Mouse (Mus musculus) testis, postnatal 14 days (tissue): Measurements from ENCODE around the gene Rad51b.

ENCODE experiments used
- DNase-seq: peaks from one replicate; pipeline ENCODE4 v3.0.0; 2021; ENCODE audit warnings: low spot score

The Rad51b gene

DNA sequence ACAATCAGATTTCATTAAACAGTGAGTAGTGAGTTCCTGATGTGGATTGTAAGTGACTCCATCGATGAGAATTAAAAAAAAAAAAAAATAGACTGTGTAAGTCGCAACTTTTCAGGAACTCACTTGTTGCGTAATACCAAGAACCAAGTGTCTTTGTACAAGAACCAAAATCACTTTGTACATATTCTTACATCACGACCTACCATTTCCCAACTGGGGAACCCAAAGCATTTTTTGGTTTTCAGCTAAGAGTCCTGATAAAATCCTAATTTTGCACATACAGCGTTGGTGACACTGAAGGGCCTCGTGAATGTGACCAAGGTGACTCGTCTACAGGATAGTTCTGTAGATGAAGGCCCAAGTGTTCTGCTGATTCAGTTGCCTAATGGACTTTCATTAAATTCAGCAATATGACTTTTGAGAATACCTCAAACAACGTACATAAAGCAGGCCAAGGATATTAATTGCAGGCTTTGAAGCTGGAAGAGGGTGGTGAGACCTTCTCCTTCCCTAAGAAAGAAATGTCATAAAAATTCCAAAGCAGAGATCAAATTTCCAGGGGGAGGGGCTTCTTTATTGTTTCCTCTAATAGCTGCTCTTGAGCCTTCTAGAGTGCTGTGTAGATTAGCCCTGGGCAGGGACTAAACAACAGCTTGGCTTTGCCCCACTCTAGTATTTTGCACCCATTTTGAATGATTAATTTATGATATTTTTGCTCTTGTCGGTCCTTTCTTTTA is 316.9 kb downstream of the Rad51b start:
- no peak for DNase-seq

DNA sequence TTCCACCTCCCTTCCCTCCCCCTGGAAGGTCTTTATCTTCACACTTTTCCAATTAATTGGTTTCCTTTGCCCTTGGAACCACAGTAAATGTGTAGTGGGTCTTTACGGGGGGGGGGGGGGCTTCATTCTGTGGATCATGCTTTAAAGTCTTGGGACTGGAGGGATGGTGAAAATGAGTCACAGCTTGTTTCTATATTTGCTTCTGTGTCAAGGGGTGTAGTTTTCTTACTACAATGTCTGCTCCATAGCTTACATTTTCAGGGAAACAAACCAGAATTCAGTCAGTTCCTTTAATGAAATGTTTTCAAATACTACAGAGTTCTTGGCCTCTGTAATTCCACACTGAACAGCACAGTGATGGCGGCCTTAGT is 317.5 kb downstream of the Rad51b start:
- DNase-seq, result no peak

DNA sequence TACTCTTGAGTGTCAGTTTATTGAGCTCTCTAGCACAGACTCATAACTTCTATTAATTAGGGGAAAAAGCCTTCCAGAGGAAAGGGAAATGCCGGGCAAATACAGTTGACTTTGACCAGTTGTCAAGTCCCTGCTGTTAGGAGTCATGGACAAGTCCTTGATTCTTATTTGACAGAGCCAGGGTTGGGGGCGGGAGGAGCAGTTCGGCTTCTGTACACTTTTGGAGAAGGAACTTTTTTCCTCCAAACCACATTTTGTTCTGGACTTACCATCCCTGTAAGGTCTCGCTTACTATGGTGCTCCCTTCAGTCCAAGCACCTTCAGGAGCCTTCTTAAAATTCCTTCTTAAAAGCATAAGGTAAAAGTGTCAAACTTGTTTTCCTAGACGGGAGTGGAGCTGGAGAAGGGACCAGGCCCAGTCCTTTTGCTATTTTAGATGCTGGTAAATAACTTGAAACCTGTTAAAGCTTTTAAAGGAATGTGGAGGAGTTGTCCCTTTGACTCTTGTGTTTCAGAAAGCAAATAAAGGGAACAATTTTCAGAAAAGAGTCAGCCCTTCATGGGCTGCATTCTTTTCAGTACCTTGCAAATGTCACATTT is 318.7 kb downstream of the Rad51b start:
- no peak for DNase-seq

DNA sequence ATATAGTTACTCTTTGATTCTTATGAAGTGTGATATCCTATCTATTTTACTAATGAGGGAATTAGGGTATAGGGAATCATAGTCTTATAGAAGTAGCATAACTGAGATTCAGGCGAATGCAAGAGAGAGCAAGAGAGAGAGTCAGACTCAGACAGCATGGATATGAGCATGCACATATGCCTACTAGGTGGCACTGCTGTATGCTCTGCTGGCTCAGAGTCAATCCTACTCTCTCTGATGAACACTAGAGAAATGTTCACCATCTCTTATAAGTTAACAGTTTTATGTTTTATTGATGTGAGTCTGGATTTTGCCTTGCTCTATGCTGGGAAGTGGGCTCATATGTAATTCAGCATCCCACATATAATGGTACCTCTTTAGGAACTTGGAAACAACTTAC is 321.9 kb downstream of the Rad51b start:
- no peak for DNase-seq

DNA sequence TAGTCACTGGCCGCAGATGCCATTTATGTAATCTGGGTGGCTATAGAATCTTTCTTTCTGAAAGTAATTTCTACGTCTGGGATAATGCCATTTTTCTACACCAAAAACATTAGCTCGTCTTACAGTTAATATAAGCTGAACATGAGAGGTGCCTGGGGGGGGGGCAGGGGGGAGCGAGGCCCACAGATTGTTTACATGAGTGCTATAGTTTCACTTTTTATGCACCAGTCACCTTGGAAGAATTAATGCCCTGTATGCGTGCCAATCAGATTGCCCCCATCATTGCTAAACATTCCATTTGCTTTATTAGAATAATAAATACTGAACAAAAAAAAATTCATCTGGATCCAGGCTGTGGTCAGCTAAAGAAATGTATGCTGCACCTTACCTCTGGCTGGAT is 323.6 kb downstream of the Rad51b start:
- no peak for DNase-seq

DNA sequence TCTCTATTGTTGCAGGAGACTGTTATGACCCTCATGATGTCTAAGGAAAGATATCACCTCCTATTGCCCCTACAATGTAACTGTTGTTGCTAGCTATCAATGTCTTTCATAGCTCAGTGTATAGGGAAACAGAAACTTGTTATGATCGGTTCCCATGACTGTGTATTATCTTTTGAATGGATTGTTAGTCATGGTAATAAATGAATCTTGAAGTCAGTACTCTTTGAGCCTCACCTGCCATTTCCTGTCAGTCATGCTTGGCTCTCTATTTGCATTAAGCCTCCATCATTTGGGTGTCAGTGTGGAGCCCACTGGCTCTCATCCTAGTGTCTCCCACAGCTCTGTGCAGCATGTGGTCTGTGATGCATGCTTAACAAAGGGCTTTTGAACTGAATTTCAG is 326.2 kb downstream of the Rad51b start:
- no peak for DNase-seq

DNA sequence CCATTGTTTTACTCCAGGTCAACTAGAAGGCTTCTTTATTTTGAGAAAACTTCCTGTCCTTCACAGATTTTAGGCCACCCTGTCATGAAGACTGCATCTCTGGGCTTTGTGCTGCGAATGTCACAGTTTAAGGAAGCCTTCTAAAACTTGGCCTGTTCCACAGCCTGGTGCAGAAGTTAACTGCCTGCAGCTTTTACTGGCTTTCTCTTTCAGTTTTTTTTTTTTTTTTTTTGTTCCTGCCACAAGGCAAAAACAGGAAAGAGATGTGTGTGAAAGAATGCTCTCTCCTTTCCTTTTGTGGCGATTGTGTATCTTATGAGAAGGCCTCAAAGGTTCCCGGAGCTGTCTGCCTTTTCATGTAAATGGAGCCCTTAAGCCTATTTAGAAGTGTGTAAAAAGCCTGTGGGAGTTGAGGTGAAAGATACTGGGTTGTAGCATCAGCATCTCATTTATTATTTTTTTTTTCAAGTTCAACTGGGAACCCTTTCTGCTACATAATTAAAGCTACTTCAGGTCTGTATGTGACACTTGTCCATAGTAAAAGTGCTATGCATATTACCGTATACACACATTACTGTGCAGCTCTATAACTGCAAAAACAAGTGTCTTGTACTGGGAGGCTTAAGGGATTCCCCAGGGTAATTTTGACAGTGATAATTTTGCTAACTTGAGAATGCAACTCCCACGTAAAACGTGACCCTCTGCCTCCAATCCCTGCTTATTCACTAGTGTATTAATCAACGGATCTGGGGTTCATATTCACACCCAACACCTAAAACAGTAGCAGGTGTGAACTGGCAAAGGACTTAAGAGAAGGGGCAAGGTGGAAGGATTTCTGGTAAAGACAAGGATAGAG is 328.8 kb downstream of the Rad51b start:
- no peak for DNase-seq

DNA sequence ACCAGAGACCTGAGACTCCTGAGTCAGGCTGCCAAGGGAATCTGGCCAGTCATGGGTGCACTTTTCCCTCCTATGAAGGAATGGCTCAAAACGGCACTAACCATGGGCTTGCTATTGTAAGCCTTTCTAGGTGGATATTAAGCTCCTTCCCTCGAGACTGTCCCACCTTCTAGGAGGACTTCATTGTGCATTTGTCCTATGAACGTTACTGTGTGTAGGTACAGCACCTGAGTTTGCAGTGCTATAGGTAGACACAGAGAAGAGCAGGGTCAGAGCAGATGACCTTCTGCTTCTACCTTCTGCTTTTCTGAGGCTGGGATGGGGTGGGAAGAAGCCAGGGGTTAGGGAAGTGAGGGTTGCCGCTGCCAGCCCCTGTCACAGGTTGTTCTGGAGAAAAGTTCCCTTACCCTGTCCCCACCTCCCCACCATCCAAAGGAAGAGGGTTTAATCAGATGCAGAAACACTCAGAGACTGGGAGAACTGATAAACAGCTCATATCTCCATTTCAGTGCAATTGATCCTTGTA is 329.5 kb downstream of the Rad51b start:
- no peak for DNase-seq

DNA sequence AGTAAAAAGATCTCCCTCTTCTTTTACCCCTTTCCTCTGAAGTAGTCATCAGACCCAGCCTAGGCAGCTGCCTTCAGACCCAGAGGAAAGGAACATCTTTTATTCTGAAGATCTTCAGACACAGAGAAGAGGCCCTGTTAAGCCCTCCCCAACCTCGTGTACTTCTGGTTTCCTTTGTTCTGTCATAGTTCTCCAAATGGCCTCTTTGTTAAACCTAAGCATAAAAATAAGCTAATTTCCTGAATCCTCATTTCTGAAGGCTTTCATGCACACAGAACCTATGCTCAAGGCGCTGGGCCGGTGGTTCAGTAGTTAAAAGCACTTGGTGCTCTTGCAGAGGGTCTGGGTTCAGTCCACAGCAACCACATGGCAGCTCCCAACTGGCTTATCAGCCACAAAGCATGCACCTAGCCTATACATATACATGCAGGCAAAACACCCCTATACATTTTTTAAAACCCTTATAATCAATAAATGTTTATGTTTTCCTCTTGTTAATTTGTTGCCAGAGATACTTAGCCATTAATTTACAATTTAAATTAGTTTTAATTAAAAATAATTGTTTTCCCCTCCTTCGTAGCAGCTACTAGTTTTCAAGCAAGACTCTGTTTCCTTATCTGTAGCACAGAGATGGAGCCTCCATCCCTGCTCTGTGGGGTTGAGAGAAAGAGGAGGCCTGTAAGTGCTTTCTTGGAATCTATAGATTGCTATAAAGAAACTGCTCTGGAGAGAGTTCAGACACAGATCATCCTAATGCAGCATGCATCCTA is 330.5 kb downstream of the Rad51b start:
- DNase-seq, result no peak

DNA sequence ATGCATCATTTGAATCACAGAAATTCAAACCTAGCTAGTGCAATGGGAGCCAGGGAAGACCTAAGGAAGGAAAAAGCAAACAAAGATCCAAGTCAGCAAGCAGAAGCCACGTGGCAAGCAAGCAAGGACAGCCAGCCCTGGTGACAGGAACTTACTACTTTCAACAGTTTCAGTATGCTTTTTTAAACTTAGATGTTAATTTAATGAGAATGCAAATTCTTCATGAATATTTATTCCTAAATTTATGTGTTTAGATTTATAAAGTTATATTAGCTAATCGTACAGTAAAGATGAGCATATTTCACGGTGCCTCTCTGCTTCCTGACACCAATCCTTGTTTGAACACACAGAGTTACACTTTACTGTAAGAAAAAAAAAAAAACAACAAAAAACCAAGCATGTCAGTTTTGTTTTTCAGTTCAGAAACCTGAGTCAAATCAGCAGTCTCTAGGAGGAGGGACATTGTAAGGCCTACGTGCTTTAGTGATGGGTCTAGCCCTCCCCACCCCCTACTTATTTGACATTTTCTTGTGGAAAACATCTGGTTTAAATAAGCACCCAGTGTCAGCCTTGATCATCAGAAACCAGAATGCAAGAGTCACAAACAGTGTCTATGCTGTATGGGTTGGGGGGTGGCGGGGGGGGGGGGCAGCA is 331.2 kb downstream of the Rad51b start:
- no peak for DNase-seq

DNA sequence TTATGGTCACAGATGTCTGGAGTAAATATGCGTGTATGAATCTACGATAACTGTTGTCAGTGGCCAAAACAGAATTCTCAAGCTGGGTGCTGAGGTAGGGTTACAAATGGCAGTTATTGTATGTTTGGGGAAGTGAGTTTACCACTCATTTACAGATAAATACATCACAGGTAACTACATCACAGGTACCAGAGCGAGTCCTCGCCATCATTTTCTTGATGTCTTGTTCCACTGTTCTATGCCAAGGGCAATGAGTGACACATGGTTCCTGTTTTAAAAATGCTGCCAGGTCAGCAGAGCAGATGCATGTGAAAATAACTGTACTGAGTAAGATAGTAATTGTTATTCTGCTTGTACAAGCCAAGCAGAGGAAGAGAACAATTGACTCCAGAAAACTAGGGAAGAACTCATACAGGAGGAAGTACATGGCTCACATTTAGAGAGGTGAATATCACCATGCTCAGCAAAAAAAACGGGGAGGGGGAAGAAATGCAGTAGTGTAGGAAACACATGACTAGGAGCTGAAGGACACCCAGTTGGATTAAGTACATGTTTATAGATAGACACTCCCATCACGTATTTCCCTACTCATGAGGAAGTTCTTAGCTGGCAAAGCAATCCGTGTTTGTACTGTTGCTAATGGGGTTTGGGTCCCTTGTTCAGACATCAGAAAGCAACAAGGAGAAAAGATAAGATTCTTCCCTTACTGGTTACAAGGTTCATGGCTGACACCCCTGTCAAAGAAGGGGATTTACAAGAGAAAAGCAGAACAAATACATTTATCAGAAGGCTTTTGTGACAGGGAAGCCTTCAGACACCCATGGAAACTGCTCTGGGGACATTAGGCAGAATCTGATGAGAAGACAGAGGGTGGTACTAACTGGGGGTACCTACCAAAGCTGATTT is 333.1 kb downstream of the Rad51b start:
- no peak for DNase-seq

DNA sequence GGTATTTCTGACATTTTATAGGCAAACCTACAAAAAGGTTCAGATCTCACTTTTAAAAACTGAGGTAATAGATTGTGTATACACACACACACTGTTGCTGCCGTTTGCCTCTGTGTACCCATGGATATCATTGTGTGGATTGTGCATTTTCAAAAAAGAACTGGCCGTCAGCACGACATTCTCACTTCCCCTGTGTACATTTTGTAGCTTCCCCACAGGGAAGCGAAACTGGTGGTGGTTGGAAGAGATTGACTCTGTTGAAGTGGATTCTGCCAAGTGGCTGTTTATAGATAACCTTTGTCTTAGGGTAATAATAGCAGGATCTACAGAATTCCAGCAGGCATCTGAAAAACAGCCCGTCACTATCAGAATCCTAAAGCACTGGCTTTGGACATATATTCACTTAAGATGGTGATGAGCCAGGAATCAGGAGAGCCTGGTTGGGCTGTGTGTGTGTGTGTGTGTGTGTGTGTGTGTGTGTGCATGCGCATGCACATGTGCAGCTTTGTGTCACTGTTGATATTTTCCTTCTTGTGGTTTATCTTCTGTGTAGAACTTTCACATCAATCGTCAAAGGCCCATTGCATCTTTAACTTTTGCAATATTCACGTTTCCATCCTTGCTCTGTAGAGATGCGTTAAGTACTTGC is 336.5 kb downstream of the Rad51b start:
- DNase-seq, result no peak

DNA sequence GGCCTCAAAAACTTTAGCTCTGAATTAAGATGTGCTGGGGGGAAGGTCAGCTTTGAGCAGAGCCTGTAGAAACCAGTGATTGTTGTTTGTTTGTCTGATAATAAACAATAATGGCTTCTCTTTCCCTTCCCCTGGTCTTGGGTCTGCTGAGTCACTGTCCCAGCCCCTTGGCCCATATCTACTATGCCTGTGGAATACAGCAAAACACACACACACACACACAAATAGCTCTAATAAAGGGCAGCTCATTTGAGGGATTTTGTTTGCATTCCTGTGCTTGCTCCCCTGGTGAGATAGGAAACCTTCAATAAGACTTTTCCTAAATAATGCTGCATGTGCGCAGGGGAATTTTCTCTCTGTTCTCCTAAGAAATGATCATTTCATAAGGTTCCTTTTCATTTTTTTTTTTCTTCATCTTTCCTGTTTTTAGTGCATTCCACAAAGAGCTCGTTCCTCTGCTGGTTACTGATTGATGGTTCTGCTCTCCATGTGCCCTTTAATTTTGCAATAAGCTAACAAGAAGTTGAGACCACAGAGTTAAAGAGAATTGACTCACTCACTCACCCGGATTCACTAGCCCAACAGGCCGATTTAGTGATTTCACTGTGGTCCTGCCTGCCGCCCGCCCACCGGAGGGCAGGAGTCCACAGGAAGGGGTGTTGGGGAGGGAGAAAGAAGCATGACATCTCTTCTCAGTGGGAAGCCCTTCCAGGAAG is 344.6 kb downstream of the Rad51b start:
- no peak for DNase-seq

DNA sequence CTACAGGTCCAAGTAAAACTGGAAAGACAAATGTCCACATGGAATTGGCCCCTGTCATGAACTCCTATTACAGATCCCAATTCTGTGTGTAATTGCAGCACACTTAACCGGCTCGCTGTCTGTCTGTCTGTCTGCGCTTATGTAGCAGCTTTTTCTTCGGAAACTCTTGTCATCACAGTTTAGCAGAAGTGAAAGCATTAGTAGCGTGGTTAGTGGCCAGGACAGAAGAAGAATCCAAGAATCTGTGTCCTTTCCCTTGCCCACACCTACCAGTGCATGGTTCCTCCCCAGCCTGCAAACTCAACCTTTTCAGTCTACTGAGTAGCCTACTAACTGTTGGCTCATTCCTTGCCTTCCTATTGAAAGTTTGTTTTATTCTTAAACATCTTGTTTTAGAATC is 345.6 kb downstream of the Rad51b start:
- DNase-seq, result no peak

DNA sequence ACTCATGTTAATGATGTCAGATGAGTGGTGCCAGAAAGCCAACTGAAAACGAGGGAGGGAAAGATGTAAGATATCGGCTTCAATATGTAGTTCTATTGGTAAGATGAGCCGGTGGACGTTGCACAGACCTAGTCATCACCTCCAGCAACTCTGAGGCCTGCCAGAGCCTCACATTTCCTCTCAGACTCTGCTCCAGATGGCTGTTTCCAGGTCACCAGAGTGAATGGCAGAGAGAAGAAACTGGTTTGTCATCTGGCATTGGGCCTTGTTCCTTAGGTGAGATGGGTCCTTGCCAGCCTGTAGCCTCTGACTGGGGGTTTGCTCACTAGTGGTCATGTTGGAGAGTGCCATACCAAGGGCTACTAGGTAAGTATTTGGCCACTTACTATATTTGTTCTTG is 348.6 kb downstream of the Rad51b start:
- no peak for DNase-seq

DNA sequence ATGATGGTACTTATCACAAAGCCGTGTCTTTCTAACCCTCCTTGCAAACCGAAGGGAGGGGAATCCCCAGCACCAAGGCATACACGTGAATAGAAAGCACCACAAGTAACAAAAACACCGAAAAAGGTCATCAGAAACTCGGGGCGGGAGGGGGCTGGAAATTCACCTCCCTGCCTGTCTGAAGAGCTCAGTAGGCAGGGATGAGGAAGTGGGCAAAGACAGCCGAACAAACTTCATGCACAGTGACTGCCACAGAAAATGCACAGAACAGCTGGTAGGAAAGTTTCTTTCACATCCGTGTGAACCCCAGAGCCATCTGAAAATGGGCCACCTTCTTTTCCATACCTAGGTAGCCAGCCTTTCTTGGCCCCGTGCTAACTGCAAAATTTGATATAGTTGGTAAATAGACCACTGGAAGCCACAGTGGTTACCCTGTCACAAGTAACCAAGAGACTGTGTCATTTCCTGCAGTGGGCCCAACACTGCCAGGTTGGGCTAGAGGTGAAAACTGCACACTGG is 349.6 kb downstream of the Rad51b start:
- no peak for DNase-seq

DNA sequence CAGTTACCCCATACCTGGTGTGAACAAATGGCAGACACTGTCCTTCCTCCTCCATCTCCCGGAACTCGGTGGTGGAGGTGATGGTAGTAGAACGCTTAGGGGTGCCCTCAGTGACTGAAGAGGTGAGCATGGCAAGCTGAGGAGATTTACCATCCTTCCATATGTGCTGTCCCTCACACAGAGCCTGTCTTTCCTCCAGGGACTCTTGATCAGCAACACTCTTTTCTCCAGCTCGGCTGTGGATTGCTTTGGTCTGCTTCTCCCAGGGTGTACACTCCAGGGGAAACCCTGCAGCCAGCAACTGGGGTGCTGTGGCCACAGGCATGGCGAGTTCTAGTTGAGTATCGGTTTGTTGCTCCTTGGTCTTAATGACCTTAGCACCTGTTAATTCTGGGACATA is 350.3 kb downstream of the Rad51b start:
- DNase-seq, result no peak

DNA sequence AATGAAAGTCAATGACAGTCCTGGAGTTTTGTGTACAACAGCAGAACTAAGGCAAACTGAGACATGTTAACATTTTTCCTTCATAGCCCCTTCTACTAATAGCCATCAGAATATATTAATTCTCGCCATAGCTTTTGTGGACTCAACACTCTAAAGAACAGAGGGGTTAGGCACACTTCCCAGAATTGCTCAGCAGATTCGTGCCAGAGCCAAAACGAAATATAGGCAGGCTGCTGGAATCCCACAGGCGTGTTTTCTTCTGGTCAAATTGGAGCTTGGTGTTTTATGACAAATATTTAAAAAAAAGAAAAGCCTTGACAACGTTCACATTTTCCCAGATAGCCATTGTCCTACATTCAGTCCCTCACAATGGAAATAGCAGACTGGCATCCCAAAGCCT is 350.9 kb downstream of the Rad51b start:
- no peak for DNase-seq
